Comparison of ENCODE assay signal across 9 mouse cellular contexts in genomic region chr2:163237999-163238529, GRCm38 (mm10). TPM values are rescaled to one million over a fixed set of nuclear protein-coding genes. Genes with fewer than 3 reads are reported as not detected.
A peak's percentile ranks its signal among the peaks of the same experiment; 100 is the strongest.
DNase-seq lines count a peak whose midpoint lies in the region; ATAC-seq and TF ChIP-seq lines count a peak whose summit lies in the region.
"Had no signal": no experiment of that assay in that cellular context is flagged by ENCODE, and none has a peak within 500 bp of the region (broad histone marks: within the 10 kb centered on the region; RNA-seq: fewer than 3 reads in every experiment).

No protein-coding gene starts in this region.

- H3K4me3 ChIP-seq in forebrain, postnatal 0 days (ENCODE audit: low read depth, low read length) = no peak overlapping the region
- no peak overlapping the region for H3K4me3 ChIP-seq in midbrain, embryonic 16.5 days (ENCODE audit: low read depth, low read length)

- peak; percentile 53; the same call in 1 of the 2 replicates for ATAC-seq in frontal cortex, adult (ENCODE audit: low TSS enrichment)
- peak; percentile 60 for ATAC-seq in forebrain, postnatal 0 days
- 0 out of 2 replicates have a peak, but pooled peaks have one; percentile 24 for ATAC-seq in midbrain, embryonic 16.5 days

- H3K9ac ChIP-seq in forebrain, postnatal 0 days = no peak overlapping the region
- H3K9ac ChIP-seq in midbrain, embryonic 16.5 days (ENCODE audit: low read depth, low read length) = no peak overlapping the region

- 19% methylated on average over 12 of the region's 12 CpGs for WGBS in forebrain, postnatal 0 days
- 66% methylated on average over 12 of the region's 12 CpGs for WGBS in midbrain, embryonic 16.5 days

- peaks cover 17% of the 10 kb centered on the region for H3K4me1 ChIP-seq in forebrain, postnatal 0 days (ENCODE audit: insufficient read depth)
- H3K4me1 ChIP-seq in midbrain, embryonic 16.5 days (ENCODE audit: control insufficient read depth, insufficient read depth, low read length) = peaks cover 13% of the 10 kb centered on the region; the same call in 1 of the 2 replicates

- H3K4me2 ChIP-seq in forebrain, postnatal 0 days (ENCODE audit: low read depth) = no peak overlapping the region
- no peak overlapping the region for H3K4me2 ChIP-seq in midbrain, embryonic 16.5 days (ENCODE audit: low read length)

- peaks cover 4% of the 10 kb centered on the region for H3K27me3 ChIP-seq in forebrain, postnatal 0 days (ENCODE audit: insufficient read depth, low read length)
- no peaks in the 10 kb centered on the region for H3K27me3 ChIP-seq in midbrain, embryonic 16.5 days (ENCODE audit: control insufficient read depth, insufficient read depth, low read depth, low read length)

- H3K9me3 ChIP-seq in forebrain, postnatal 0 days (ENCODE audit: low read length) = no peaks in the 10 kb centered on the region
- H3K9me3 ChIP-seq in midbrain, embryonic 16.5 days (replicated peaks; ENCODE audit: control insufficient read depth, low read length, poor library complexity, severe bottlenecking) = no peaks in the 10 kb centered on the region

- no peak for DNase-seq in frontal cortex, postnatal 10 days (ENCODE audit: low spot score in 2 of 2)
- DNase-seq in left cerebral cortex, postnatal 4 days = peak; percentile 87
- DNase-seq in left cerebral cortex, adult 9 months (ENCODE audit: low spot score in 2 of 2) = no peak
- peak; percentile 71 for DNase-seq in forebrain, postnatal 0 days
- no peak for DNase-seq in urinary bladder, postnatal 10 days (ENCODE audit: low spot score)
- no peak for DNase-seq in cerebellum, postnatal 25 days
- DNase-seq: cerebellum, adult 11 months had no signal

- H3K27ac ChIP-seq in forebrain, postnatal 0 days (ENCODE audit: low read depth, low read length) = no peak overlapping the region; the same call in 1 of the 2 replicates
- H3K27ac ChIP-seq in midbrain, embryonic 16.5 days (ENCODE audit: low read length) = no peak overlapping the region

- intact Hi-C loops in left cerebral cortex, postnatal 4 days (cut with DNase I) = no loop called here

- no peaks in the 10 kb centered on the region for H3K36me3 ChIP-seq in forebrain, postnatal 0 days (ENCODE audit: insufficient read depth)
- H3K36me3 ChIP-seq in midbrain, embryonic 16.5 days (ENCODE audit: control insufficient read depth, insufficient read depth, low read length) = no peaks in the 10 kb centered on the region

- no peak for TF ChIP-seq CTCF in forebrain, postnatal 0 days (IDR thresholded peaks at IDR 0.05; ENCODE audit: low read depth)

RNA-seq across cellular contexts. Expression of gene Tox2, which starts 35.1 kb away (rescaled TPM):
- total RNA-seq in left cerebral cortex, postnatal 4 days (2021) = 10 to 100 TPM; 18.3 to 23.0 TPM
- 2.8 and 8.0 TPM in 2 replicates for total RNA-seq in forebrain, postnatal 0 days (2014; rRNA removed)
- polyA plus RNA-seq in forebrain, postnatal 0 days (2015; fragmentation: Nextera tagmentation; extraction: Ambion mirVana) = 21.0 and 35.2 TPM in 2 replicates
- 54.5 and 55.3 TPM in 2 replicates for polyA plus RNA-seq in midbrain, embryonic 16.5 days (2015; fragmentation: Nextera tagmentation; extraction: Ambion mirVana)

Comparison
In these comparisons a context has a peak if more than half of its experiments do, and no peak if none do; other contexts are left out.
1. DNase-seq: peak in left cerebral cortex, postnatal 4 days (single experiment) and forebrain, postnatal 0 days (single experiment); none in frontal cortex, postnatal 10 days (0 of 2), left cerebral cortex, adult 9 months (0 of 2), urinary bladder, postnatal 10 days (single experiment) and cerebellum, postnatal 25 days (0 of 2).
2. Peak in every context shown above with its lines, with median percentiles within 50 percentile points of each other: ATAC-seq.